Mouse (Mus musculus) megakaryocyte, adult 5-6 weeks (primary cell): ENCODE results near the gene Olfr722. TPM values are rescaled to one million over a fixed set of nuclear protein-coding genes. Genes with fewer than 3 reads are reported as not detected.
"Not testable (repeated sequence)": the region's sequence is repeated elsewhere in the genome, so short reads cannot be mapped to it uniquely, and the experiment has no call there.

Experiments used
- ATAC-seq: 2 replicates; pipeline ENCODE4 v1.8.0; 2016; ENCODE audit warnings: mild to moderate bottlenecking, inconsistent platforms; ENCODE audit not compliant: poor library complexity, severe bottlenecking
- total RNA-seq, 2 experiments: library from RNA; stranded (forward) in 1 of 2; stranded (reverse) in 1 of 2; fragments of 153-499, 151-499 nt in 1 of 2; fragments of 221-1000, 200-1000 nt in 1 of 2; gene quantifications; 2 replicates each; pipeline versions ENCODE4 v1.2.3 to v1.2.4; 2015 to 2017

Olfr722 gene
- total RNA-seq (2015) (not detected in 2 replicates), total RNA-seq (2017) (not detected in 2 replicates)

DNA sequence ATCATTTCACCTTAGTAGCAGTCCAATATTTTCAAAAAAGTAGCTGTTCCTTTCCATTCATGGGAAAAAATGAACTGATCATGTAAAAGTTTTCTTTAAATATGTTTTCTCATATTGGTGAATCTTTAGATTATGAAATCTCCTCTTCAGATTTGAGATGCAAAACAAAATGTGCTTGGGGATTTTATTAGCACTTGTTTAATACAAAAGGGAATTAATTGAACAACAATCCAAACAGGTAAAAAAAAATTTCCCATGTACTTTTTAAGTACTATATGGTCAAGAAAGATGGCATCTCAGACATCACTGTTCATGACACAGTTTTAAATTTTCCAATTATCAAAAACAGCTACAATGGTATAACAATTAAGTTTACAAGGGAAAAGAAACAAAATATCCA lies at the start of gene Olfr722:
TSS of gene Olfr722 (minus strand) at position 101 of the 400 bp plus-strand sequence.
- ATAC-seq, result no peak

DNA sequence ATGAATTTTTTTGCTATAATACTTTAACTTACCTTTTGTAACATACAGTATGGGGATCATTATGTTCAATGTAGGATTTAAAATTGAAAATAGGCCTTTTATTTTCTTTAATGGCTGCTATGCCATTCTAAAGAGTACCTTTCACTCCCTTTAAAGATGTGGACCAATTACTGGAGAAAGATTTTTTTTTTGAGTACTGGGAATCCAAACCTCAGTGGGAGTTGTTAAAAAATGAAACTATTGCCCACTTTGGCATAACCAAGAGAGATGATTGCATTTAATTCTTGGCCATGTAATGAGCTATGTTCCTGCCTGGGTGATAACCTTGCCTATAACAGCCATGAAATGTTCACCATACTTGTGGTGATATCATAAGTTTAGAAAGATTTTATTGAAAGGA lies 29.9 kb upstream of the Olfr722 start, which contains the start of gene Olfr723:
TSS of gene Olfr723 (minus strand) at position 101 of the 400 bp plus-strand sequence.
- not testable (repeated sequence) for ATAC-seq

DNA sequence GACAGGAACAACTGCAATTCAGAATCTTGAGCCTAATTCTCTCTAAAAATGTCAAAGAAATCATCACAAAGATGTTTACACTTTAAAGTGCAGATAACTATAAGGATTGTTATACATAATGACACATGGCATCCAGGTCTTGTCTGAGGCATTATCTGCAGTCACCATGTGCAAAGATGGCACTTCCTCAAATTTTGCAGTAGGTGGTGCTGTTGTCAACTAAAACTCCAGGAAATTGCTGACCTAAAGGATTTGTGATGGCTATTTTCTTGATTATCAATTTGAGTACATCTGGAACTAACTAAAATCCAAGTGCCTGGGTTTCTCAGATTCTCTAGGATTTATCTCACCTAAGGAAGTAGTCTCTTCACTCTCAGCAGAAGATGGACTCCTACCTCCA lies 41.4 kb downstream of the Olfr722 start:
- peak; percentile 47 for ATAC-seq

Other genes starting within 250 kb of the Olfr722 start
- gene Armh4, start 118.6 kb downstream of the Olfr722 start, total RNA-seq (2015), result not detected in 2 replicates
- gene Armh4, start 118.6 kb downstream of the Olfr722 start, total RNA-seq (2017), result not detected in 2 replicates
- gene Olfr723, start 29.8 kb upstream of the Olfr722 start, total RNA-seq (2015), result not detected in 2 replicates
- not detected in 2 replicates for gene Olfr723, start 29.8 kb upstream of the Olfr722 start, total RNA-seq (2017)
- not detected in 2 replicates for gene Olfr724, start 61.3 kb upstream of the Olfr722 start, total RNA-seq (2015)
- not detected in 2 replicates for gene Olfr724, start 61.3 kb upstream of the Olfr722 start, total RNA-seq (2017)
- not detected in 2 replicates for gene Olfr725, start 138.4 kb upstream of the Olfr722 start, total RNA-seq (2015)
- gene Olfr725, start 138.4 kb upstream of the Olfr722 start, total RNA-seq (2017), result not detected in 2 replicates
- gene Olfr726, start 189.0 kb upstream of the Olfr722 start, total RNA-seq (2015), result not detected in 2 replicates
- gene Olfr726, start 189.0 kb upstream of the Olfr722 start, total RNA-seq (2017), result not detected in 2 replicates
- gene Olfr727, start 221.2 kb upstream of the Olfr722 start, total RNA-seq (2015), result not detected in 2 replicates
- not detected in 2 replicates for gene Olfr727, start 221.2 kb upstream of the Olfr722 start, total RNA-seq (2017)
- not detected in 2 replicates for gene Olfr728, start 240.7 kb upstream of the Olfr722 start, total RNA-seq (2015)
- gene Olfr728, start 240.7 kb upstream of the Olfr722 start, total RNA-seq (2017), result not detected in 2 replicates